17 mouse cellular contexts compared by ENCODE assay signal in the genomic region with DNA sequence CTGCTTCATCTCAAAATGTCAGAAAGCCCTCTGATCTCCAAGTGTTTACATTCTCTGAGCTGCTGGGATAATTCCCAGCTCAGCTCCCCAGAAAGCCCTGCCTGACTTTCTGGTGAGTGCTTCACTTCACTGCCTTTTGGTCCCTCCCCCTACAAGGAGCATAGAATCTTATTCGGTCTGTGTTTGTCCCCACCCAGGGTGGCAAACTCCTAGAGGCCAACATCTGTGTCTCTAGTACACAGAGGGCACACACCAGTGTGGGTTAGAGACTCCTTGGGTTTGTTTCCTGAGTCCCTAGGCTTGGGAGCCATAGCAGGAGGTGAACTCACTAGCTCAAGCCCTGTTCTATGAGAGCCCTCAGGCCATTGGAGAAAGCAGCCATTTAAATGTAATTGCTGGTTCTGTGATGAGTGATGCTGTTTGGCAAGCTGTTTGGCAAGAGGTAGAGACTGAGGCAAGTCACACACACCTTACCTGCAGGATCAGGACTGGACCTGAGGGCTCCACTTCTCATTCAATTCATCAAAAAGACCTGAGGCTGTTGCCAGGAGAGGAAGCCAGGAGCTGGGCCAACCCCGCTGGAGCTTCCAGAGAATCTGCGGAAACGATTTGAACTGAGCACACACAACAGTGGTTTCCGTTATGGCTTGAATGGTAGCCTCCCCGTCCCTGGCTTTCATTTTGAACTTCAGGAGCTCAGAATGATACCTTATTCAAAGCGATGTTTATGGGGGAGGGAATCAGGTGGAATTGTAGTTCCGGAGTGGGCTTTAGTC. TPM values are rescaled to one million over a fixed set of nuclear protein-coding genes. Genes with fewer than 3 reads are reported as not detected.
A peak's percentile ranks its signal among the peaks of the same experiment; 100 is the strongest.
DNase-seq lines count a peak whose midpoint lies in the region; ATAC-seq lines count a peak whose summit lies in the region.
"Had no signal": no experiment of that assay in that cellular context is flagged by ENCODE, and none has a peak within 500 bp of the region (broad histone marks: within the 10 kb centered on the region; RNA-seq: fewer than 3 reads in every experiment).

No protein-coding gene starts in this region.

- 0 out of 2 replicates have a peak, but pooled peaks have one; percentile 42 for ATAC-seq in limb, embryonic 15.5 days (ENCODE audit: insufficient number of reproducible peaks, low FRiP score, low TSS enrichment, low read depth)
- ATAC-seq in kidney, embryonic 15.5 days (replicated peaks; ENCODE audit: low FRiP score) = no peak; the same call in 1 of the 2 replicates
- peak; percentile 47; the same call in 1 of the 2 replicates for ATAC-seq in stomach, embryonic 16.5 days (ENCODE audit: insufficient read depth, low FRiP score)
- ATAC-seq: forebrain, embryonic 16.5 days had no signal

- DNase-seq in cerebellum, postnatal 10 days = peak; percentile 37 to 47
- DNase-seq in cerebellum, adult 18-20 months = no peak
- no peak for DNase-seq in limb, embryonic 10.5 days (ENCODE audit: low spot score)
- no peak for DNase-seq in embryo, embryonic 10.5 days (ENCODE audit: low spot score)
- no peak for DNase-seq in testis, postnatal 10 days (ENCODE audit: low spot score)
- DNase-seq: cerebellum, adult 2 months had no signal

- H3K4me1 ChIP-seq in limb, embryonic 15.5 days = peaks cover 3% of the 10 kb centered on the region; the same call in 1 of the 2 replicates
- peaks cover 11% of the 10 kb centered on the region; the same call in 1 of the 2 replicates for H3K4me1 ChIP-seq in limb, embryonic 10.5 days
- peaks cover 18% of the 10 kb centered on the region for H3K4me1 ChIP-seq in kidney, embryonic 15.5 days
- H3K4me1 ChIP-seq in stomach, embryonic 16.5 days (ENCODE audit: control insufficient read depth, insufficient read depth, low read length) = peaks cover 19% of the 10 kb centered on the region
- H3K4me1 ChIP-seq: hindbrain, embryonic 10.5 days had no signal

- H3K4me3 ChIP-seq in limb, embryonic 15.5 days = no peak overlapping the region
- no peak overlapping the region for H3K4me3 ChIP-seq in limb, embryonic 10.5 days
- H3K4me3 ChIP-seq in kidney, embryonic 15.5 days (replicated peaks) = no peak overlapping the region
- H3K4me3 ChIP-seq in stomach, embryonic 16.5 days (replicated peaks; ENCODE audit: low read length) = no peak overlapping the region
- H3K4me3 ChIP-seq: embryonic facial prominence, embryonic 12.5 days; heart, adult 2 months; hindbrain, embryonic 10.5 days; limb, embryonic 12.5 days had no signal

- no peaks in the 10 kb centered on the region for H3K36me3 ChIP-seq in limb, embryonic 15.5 days
- H3K36me3 ChIP-seq in limb, embryonic 10.5 days = no peaks in the 10 kb centered on the region
- no peaks in the 10 kb centered on the region for H3K36me3 ChIP-seq in kidney, embryonic 15.5 days
- no peaks in the 10 kb centered on the region for H3K36me3 ChIP-seq in stomach, embryonic 16.5 days (ENCODE audit: control insufficient read depth, insufficient read depth, low read length)
- H3K36me3 ChIP-seq: embryonic facial prominence, embryonic 12.5 days; hindbrain, embryonic 10.5 days; limb, embryonic 12.5 days had no signal

- H3K27ac ChIP-seq in limb, embryonic 15.5 days = no peak overlapping the region
- no peak overlapping the region for H3K27ac ChIP-seq in limb, embryonic 10.5 days
- H3K27ac ChIP-seq in kidney, embryonic 15.5 days = peak overlapping the region; percentile 46
- peak overlapping the region; percentile 92 for H3K27ac ChIP-seq in stomach, embryonic 16.5 days (ENCODE audit: low read length)
- H3K27ac ChIP-seq: embryonic facial prominence, embryonic 12.5 days; heart, adult 2 months; hindbrain, embryonic 10.5 days; limb, embryonic 12.5 days; macrophage had no signal

- no peak overlapping the region for H3K9ac ChIP-seq in limb, embryonic 15.5 days
- H3K9ac ChIP-seq in kidney, embryonic 15.5 days = no peak overlapping the region
- H3K9ac ChIP-seq in stomach, embryonic 16.5 days (ENCODE audit: low read length) = no peak overlapping the region
- H3K9ac ChIP-seq: embryonic facial prominence, embryonic 12.5 days; limb, embryonic 12.5 days had no signal

- 27% methylated on average over 8 of the region's 8 CpGs for WGBS in limb, embryonic 15.5 days
- 48% methylated on average over 8 of the region's 8 CpGs for WGBS in limb, embryonic 10.5 days
- WGBS in kidney, embryonic 15.5 days = 49% methylated on average over 8 of the region's 8 CpGs
- 33% methylated on average over 8 of the region's 8 CpGs for WGBS in stomach, embryonic 16.5 days

- H3K4me2 ChIP-seq in limb, embryonic 15.5 days = no peak overlapping the region
- H3K4me2 ChIP-seq in kidney, embryonic 15.5 days = no peak overlapping the region
- H3K4me2 ChIP-seq in stomach, embryonic 16.5 days (ENCODE audit: low read depth, low read length) = peak overlapping the region; percentile 32; the same call in 1 of the 2 replicates
- H3K4me2 ChIP-seq: embryonic facial prominence, embryonic 12.5 days; limb, embryonic 12.5 days had no signal

- H3K9me3 ChIP-seq in limb, embryonic 15.5 days = no peaks in the 10 kb centered on the region
- H3K9me3 ChIP-seq in limb, embryonic 10.5 days (replicated peaks) = no peaks in the 10 kb centered on the region
- H3K9me3 ChIP-seq in kidney, embryonic 15.5 days (replicated peaks) = no peaks in the 10 kb centered on the region
- H3K9me3 ChIP-seq in stomach, embryonic 16.5 days (replicated peaks; ENCODE audit: control insufficient read depth, low read length) = no peaks in the 10 kb centered on the region
- H3K9me3 ChIP-seq: embryonic facial prominence, embryonic 12.5 days; hindbrain, embryonic 10.5 days; limb, embryonic 12.5 days had no signal

- no peaks in the 10 kb centered on the region for H3K27me3 ChIP-seq in limb, embryonic 15.5 days
- no peaks in the 10 kb centered on the region for H3K27me3 ChIP-seq in limb, embryonic 10.5 days (ENCODE audit: low read depth, poor library complexity, severe bottlenecking)
- no peaks in the 10 kb centered on the region for H3K27me3 ChIP-seq in kidney, embryonic 15.5 days
- no peaks in the 10 kb centered on the region for H3K27me3 ChIP-seq in stomach, embryonic 16.5 days (ENCODE audit: control insufficient read depth, insufficient read depth, low read length)
- H3K27me3 ChIP-seq: embryonic facial prominence, embryonic 12.5 days; limb, embryonic 12.5 days had no signal

RNA-seq across cellular contexts. Expression of a gene that starts 21.4 kb away (rescaled TPM):
- polyA plus RNA-seq in limb, embryonic 15.5 days (2015; fragmentation: Nextera tagmentation; extraction: Ambion mirVana) = 18.3 and 31.2 TPM in 2 replicates
- polyA plus RNA-seq in limb, embryonic 10.5 days (2016; fragmentation: Nextera tagmentation; extraction: Ambion mirVana) = 35.5 and 40.0 TPM in 2 replicates
- 329 and 368 TPM in 2 replicates for polyA plus RNA-seq in kidney, embryonic 15.5 days (2015; fragmentation: Nextera tagmentation; extraction: Ambion mirVana)
- 155 and 197 TPM in 2 replicates for polyA plus RNA-seq in stomach, embryonic 16.5 days (2015; fragmentation: Nextera tagmentation; extraction: Ambion mirVana)
- polyA plus RNA-seq: macrophage had no signal

RNA-seq across cellular contexts. Expression of a gene that starts 32.4 kb away (rescaled TPM):
- not detected in 2 replicates for polyA plus RNA-seq in limb, embryonic 15.5 days (2015; fragmentation: Nextera tagmentation; extraction: Ambion mirVana)
- polyA plus RNA-seq in limb, embryonic 10.5 days (2016; fragmentation: Nextera tagmentation; extraction: Ambion mirVana) = not detected in 2 replicates
- polyA plus RNA-seq in kidney, embryonic 15.5 days (2015; fragmentation: Nextera tagmentation; extraction: Ambion mirVana) = not detected in 2 replicates
- polyA plus RNA-seq in stomach, embryonic 16.5 days (2015; fragmentation: Nextera tagmentation; extraction: Ambion mirVana) = not detected in 2 replicates
- polyA plus RNA-seq: cerebellum, adult 2 months; embryonic facial prominence, embryonic 12.5 days; forebrain, embryonic 16.5 days; heart, adult 2 months; hindbrain, embryonic 10.5 days; limb, embryonic 12.5 days; macrophage; midbrain, postnatal 0 days; neural tube, embryonic 14.5 days had no signal

RNA-seq across cellular contexts. Expression of a gene that starts 43.5 kb away (rescaled TPM):
- 65.0 and 67.5 TPM in 2 replicates for polyA plus RNA-seq in limb, embryonic 15.5 days (2015; fragmentation: Nextera tagmentation; extraction: Ambion mirVana)
- 35.7 and 37.5 TPM in 2 replicates for polyA plus RNA-seq in limb, embryonic 10.5 days (2016; fragmentation: Nextera tagmentation; extraction: Ambion mirVana)
- 65.1 and 69.6 TPM in 2 replicates for polyA plus RNA-seq in kidney, embryonic 15.5 days (2015; fragmentation: Nextera tagmentation; extraction: Ambion mirVana)
- 69.6 and 72.9 TPM in 2 replicates for polyA plus RNA-seq in stomach, embryonic 16.5 days (2015; fragmentation: Nextera tagmentation; extraction: Ambion mirVana)

RNA-seq across cellular contexts. Expression of a gene that starts 44.4 kb away (rescaled TPM):
- polyA plus RNA-seq in limb, embryonic 15.5 days (2015; fragmentation: Nextera tagmentation; extraction: Ambion mirVana) = 0.19 TPM in 1 of 2 replicates, not detected in the other
- not detected in 2 replicates for polyA plus RNA-seq in limb, embryonic 10.5 days (2016; fragmentation: Nextera tagmentation; extraction: Ambion mirVana)
- polyA plus RNA-seq in kidney, embryonic 15.5 days (2015; fragmentation: Nextera tagmentation; extraction: Ambion mirVana) = 0.34 TPM in 1 of 2 replicates, not detected in the other
- polyA plus RNA-seq in stomach, embryonic 16.5 days (2015; fragmentation: Nextera tagmentation; extraction: Ambion mirVana) = 1.3 and 2.2 TPM in 2 replicates
- polyA plus RNA-seq: cerebellum, adult 2 months; embryonic facial prominence, embryonic 12.5 days; forebrain, embryonic 16.5 days; hindbrain, embryonic 10.5 days; limb, embryonic 12.5 days; macrophage; midbrain, postnatal 0 days; neural tube, embryonic 14.5 days had no signal

RNA-seq across cellular contexts. Expression of a gene that starts 52.6 kb away (rescaled TPM):
- polyA plus RNA-seq in limb, embryonic 15.5 days (2015; fragmentation: Nextera tagmentation; extraction: Ambion mirVana) = not detected in 2 replicates
- not detected in 2 replicates for polyA plus RNA-seq in limb, embryonic 10.5 days (2016; fragmentation: Nextera tagmentation; extraction: Ambion mirVana)
- not detected in 2 replicates for polyA plus RNA-seq in kidney, embryonic 15.5 days (2015; fragmentation: Nextera tagmentation; extraction: Ambion mirVana)
- polyA plus RNA-seq in stomach, embryonic 16.5 days (2015; fragmentation: Nextera tagmentation; extraction: Ambion mirVana) = not detected in 2 replicates
- polyA plus RNA-seq: cerebellum, adult 2 months; embryonic facial prominence, embryonic 12.5 days; forebrain, embryonic 16.5 days; hindbrain, embryonic 10.5 days; limb, embryonic 12.5 days; macrophage; midbrain, postnatal 0 days; neural tube, embryonic 14.5 days had no signal

Comparison
In these comparisons a context has a peak if more than half of its experiments do, and no peak if none do; other contexts are left out.
1. DNase-seq: peak in cerebellum, postnatal 10 days (2 of 2); none in cerebellum, adult 18-20 months (0 of 2), limb, embryonic 10.5 days (single experiment), embryo, embryonic 10.5 days (single experiment) and testis, postnatal 10 days (single experiment).
2. H3K27ac ChIP-seq: peak in kidney, embryonic 15.5 days (single experiment) and stomach, embryonic 16.5 days (single experiment); none in limb, embryonic 15.5 days (single experiment) and limb, embryonic 10.5 days (single experiment).